In genomic region chr16:31342966-31343365, GRCm38 (mm10) we compare ENCODE assay signal across 20 mouse cellular contexts. TPM values are rescaled to one million over a fixed set of nuclear protein-coding genes. Genes with fewer than 3 reads are reported as not detected.
DNase-seq lines count a peak whose midpoint lies in the region; ATAC-seq and TF ChIP-seq lines count a peak whose summit lies in the region.
"Had no signal": no experiment of that assay in that cellular context is flagged by ENCODE, and none has a peak within 500 bp of the region (broad histone marks: within the 10 kb centered on the region; RNA-seq: fewer than 3 reads in every experiment).

No protein-coding gene starts in this region.

- no peaks in the 10 kb centered on the region for H3K9me3 ChIP-seq in midbrain, embryonic 10.5 days (replicated peaks)
- H3K9me3 ChIP-seq in midbrain, embryonic 15.5 days: no peaks in the 10 kb centered on the region
- H3K9me3 ChIP-seq in ES-E14 (ENCODE audit: control insufficient read depth, insufficient read depth, low read depth, low read length): no peaks in the 10 kb centered on the region
- no peaks in the 10 kb centered on the region for H3K9me3 ChIP-seq in limb, embryonic 12.5 days
- H3K9me3 ChIP-seq: forebrain, embryonic 12.5 days; heart, embryonic 12.5 days; liver, embryonic 12.5 days had no signal

- DNase-seq in gastrocnemius, adult 2 months: no peak
- no peak for DNase-seq in gastrocnemius, postnatal 4 days (ENCODE audit: low spot score in 2 of 2)
- no peak for DNase-seq in midbrain, embryonic 10.5 days (ENCODE audit: low spot score)
- peak; percentile 67 for DNase-seq in ES-E14 (ENCODE audit: low read depth, low spot score)
- DNase-seq in lung, postnatal 10 days: no peak
- DNase-seq: adrenal gland, postnatal 10 days; cerebellum, adult 11 months; gastrocnemius, postnatal 36 days; kidney, adult 8-10 months; kidney, postnatal 25 days; lung, adult 2 months; right cerebral cortex, postnatal 4 days; thymus, adult 2 months had no signal

- no peak overlapping the region for H3K4me3 ChIP-seq in gastrocnemius, adult 2 months
- no peak overlapping the region for H3K4me3 ChIP-seq in midbrain, embryonic 10.5 days
- no peak overlapping the region for H3K4me3 ChIP-seq in midbrain, embryonic 15.5 days
- H3K4me3 ChIP-seq in ES-E14 (ENCODE audit: insufficient read depth in 1 of 2, low read depth in 1 of 2, low read length in 2 of 2, poor library complexity in 1 of 2, severe bottlenecking in 1 of 2): peak overlapping the region; percentile 1 to 24; a peak in 1 of 4 replicates
- no peak overlapping the region for H3K4me3 ChIP-seq in limb, embryonic 12.5 days (replicated peaks)
- H3K4me3 ChIP-seq: forebrain, embryonic 12.5 days; heart, embryonic 12.5 days; liver, embryonic 12.5 days had no signal

- H3K36me3 ChIP-seq in midbrain, embryonic 10.5 days: no peaks in the 10 kb centered on the region
- H3K36me3 ChIP-seq in midbrain, embryonic 15.5 days (replicated peaks): no peaks in the 10 kb centered on the region
- H3K36me3 ChIP-seq in ES-E14 (ENCODE audit: control insufficient read depth, insufficient read depth, low read length, poor library complexity, severe bottlenecking): no peaks in the 10 kb centered on the region
- H3K36me3 ChIP-seq in limb, embryonic 12.5 days: no peaks in the 10 kb centered on the region
- H3K36me3 ChIP-seq: forebrain, embryonic 12.5 days; heart, embryonic 12.5 days; liver, embryonic 12.5 days had no signal

- H3K4me2 ChIP-seq in midbrain, embryonic 15.5 days: no peak overlapping the region
- no peak overlapping the region for H3K4me2 ChIP-seq in limb, embryonic 12.5 days
- H3K4me2 ChIP-seq: forebrain, embryonic 12.5 days; heart, embryonic 12.5 days; liver, embryonic 12.5 days had no signal

- H3K9ac ChIP-seq in midbrain, embryonic 15.5 days: no peak overlapping the region
- no peak overlapping the region; the same call in 1 of the 2 replicates for H3K9ac ChIP-seq in ES-E14 (ENCODE audit: insufficient read depth, low read depth, low read length, poor library complexity, severe bottlenecking)
- no peak overlapping the region for H3K9ac ChIP-seq in limb, embryonic 12.5 days (replicated peaks)
- H3K9ac ChIP-seq: forebrain, embryonic 12.5 days; heart, embryonic 12.5 days; liver, embryonic 12.5 days had no signal

- no peak for ATAC-seq in midbrain, embryonic 15.5 days (replicated peaks)
- ATAC-seq in limb, embryonic 12.5 days (ENCODE audit: insufficient number of reproducible peaks, insufficient read depth, low FRiP score, low TSS enrichment, low read depth): no peak
- ATAC-seq: activated CD4-positive, CD25-positive, alpha-beta regulatory T cell, adult 4 months; liver, embryonic 12.5 days had no signal

- intact Hi-C loops in gastrocnemius, adult 2 months (cut with DNase I): no loop called here

- H3K4me1 ChIP-seq in midbrain, embryonic 10.5 days: peaks cover 32% of the 10 kb centered on the region
- H3K4me1 ChIP-seq in midbrain, embryonic 15.5 days: peaks cover 9% of the 10 kb centered on the region; the same call in 1 of the 2 replicates
- H3K4me1 ChIP-seq in ES-E14 (ENCODE audit: control insufficient read depth in 2 of 2, insufficient read depth in 2 of 2, low read length in 2 of 2, poor library complexity in 1 of 2): peaks cover 11 to 18% of the 10 kb centered on the region in 2 experiments
- peaks cover 8% of the 10 kb centered on the region for H3K4me1 ChIP-seq in limb, embryonic 12.5 days (replicated peaks)
- H3K4me1 ChIP-seq: liver, embryonic 12.5 days had no signal

- 21% methylated on average over 2 of the region's 2 CpGs for WGBS in midbrain, embryonic 10.5 days
- WGBS in midbrain, embryonic 15.5 days: 24% methylated on average over 2 of the region's 2 CpGs
- WGBS in limb, embryonic 12.5 days: 13% methylated on average over 2 of the region's 2 CpGs

- peak overlapping the region; percentile 32; the same call in 1 of the 2 replicates for H3K27ac ChIP-seq in gastrocnemius, adult 2 months
- peak overlapping the region; percentile 64 for H3K27ac ChIP-seq in midbrain, embryonic 10.5 days (replicated peaks)
- H3K27ac ChIP-seq in midbrain, embryonic 15.5 days: no peak overlapping the region
- peak overlapping the region; percentile 85; the same call in 1 of the 2 replicates for H3K27ac ChIP-seq in ES-E14 (ENCODE audit: insufficient read depth, low read depth, low read length, poor library complexity, severe bottlenecking)
- H3K27ac ChIP-seq in limb, embryonic 12.5 days: peak overlapping the region; percentile 53; the same call in 1 of the 2 replicates
- H3K27ac ChIP-seq: forebrain, embryonic 12.5 days; liver, embryonic 12.5 days; macrophage had no signal

- peaks cover 13% of the 10 kb centered on the region for H3K27me3 ChIP-seq in midbrain, embryonic 10.5 days (ENCODE audit: low read depth, poor library complexity, severe bottlenecking)
- no peaks in the 10 kb centered on the region for H3K27me3 ChIP-seq in midbrain, embryonic 15.5 days (replicated peaks)
- no peaks in the 10 kb centered on the region for H3K27me3 ChIP-seq in limb, embryonic 12.5 days
- H3K27me3 ChIP-seq: forebrain, embryonic 12.5 days; heart, embryonic 12.5 days had no signal

- no peak for TF ChIP-seq CTCF in gastrocnemius, adult 2 months (IDR thresholded peaks at IDR 0.05)

- in situ Hi-C loops in ES-E14 (cut with MboI; ENCODE audit: low sequenced_read_pairs in 2 of 2, unreplicated experiment in 2 of 2): no loop called here

TF ChIP-seq in ES-E14, 5 proteins besides CTCF, POLR2A, EP300 and RAD21:
- no peak for TF ChIP-seq ZNF384 (IDR thresholded peaks at IDR 0.05; ENCODE audit: low read depth, low read length)
- TF ChIP-seq HCFC1 (IDR thresholded peaks at IDR 0.05; ENCODE audit: borderline replicate concordance, insufficient read depth, low read length): no peak
- no peak for TF ChIP-seq CHD2 (IDR thresholded peaks at IDR 0.05; ENCODE audit: low read depth, low read length)
- TF ChIP-seq ZC3H11A (IDR thresholded peaks at IDR 0.05; ENCODE audit: borderline replicate concordance, low read depth, low read length): no peak
- TF ChIP-seq MAFK (IDR thresholded peaks at IDR 0.05; ENCODE audit: insufficient read depth, low read depth, low read length): no peak

RNA-seq across cellular contexts. Expression of gene Apod, which starts 28.4 kb away (rescaled TPM):
- 10 to 100 TPM; 34.3 to 42.6 TPM for total RNA-seq in gastrocnemius, adult 2 months (2021)
- 10 to 100 TPM in 1 of 2 experiments, 1 to 10 TPM in 1; 9.1 to 15.5 TPM for total RNA-seq in gastrocnemius, postnatal 4 days (2021)
- polyA plus RNA-seq in midbrain, embryonic 10.5 days (2016; fragmentation: Nextera tagmentation; extraction: Ambion mirVana): 17.4 and 29.0 TPM in 2 replicates
- polyA plus RNA-seq in midbrain, embryonic 15.5 days (2015; fragmentation: Nextera tagmentation; extraction: Ambion mirVana): 93.2 and 105 TPM in 2 replicates
- 10.6 and 22.7 TPM in 2 replicates for total RNA-seq in ES-E14 (2012; rRNA removed)
- 13.8 and 19.4 TPM in 2 replicates for polyA plus RNA-seq in limb, embryonic 12.5 days (2016; fragmentation: Nextera tagmentation; extraction: Ambion mirVana)
- polyA plus RNA-seq: activated CD4-positive, CD25-positive, alpha-beta regulatory T cell, adult 4 months; liver, embryonic 12.5 days had no signal

Comparison
In these comparisons a context has a peak if more than half of its experiments do, and no peak if none do; other contexts are left out.
1. H3K4me3 ChIP-seq: peak in ES-E14 (2 of 2); none in gastrocnemius, adult 2 months (single experiment), midbrain, embryonic 10.5 days (single experiment), midbrain, embryonic 15.5 days (single experiment) and limb, embryonic 12.5 days (single experiment).